Mouse (Mus musculus): ENCODE results near the gene Prr7.

- TF ChIP-seq CTCF (IDR thresholded peaks at IDR 0.05; ENCODE audit: low read depth) (peak; percentile 94), EP300 (optimal IDR thresholded peaks at IDR 0.05) (no peak)
Observed at GRCm38 (mm10) chr13:55516955-55517354, 52.9 kb downstream of the Prr7 start.

Data from stomach, postnatal 0 days (tissue).